Mouse (Mus musculus) lung, adult 2 months (tissue): ENCODE measurements around the gene Cpne8.

ENCODE experiments used
- CTCF ChIP-seq: fragments of 200-500 bp; IDR thresholded peaks from 2 replicates; pipeline ENCODE4 v1.5.1; 2011; ENCODE audit warnings: mild to moderate bottlenecking, low read length, control low read depth; ENCODE audit not compliant: insufficient read depth
- POLR2A ChIP-seq: fragments of 200-500 bp; IDR thresholded peaks from 2 replicates; pipeline ENCODE4 v1.6.1; 2011; ENCODE audit warnings: low read depth, mild to moderate bottlenecking, control low read depth, low read length, borderline replicate concordance; ENCODE audit errors: extremely low read depth

GRCm38 (mm10) chr15:90704314-90704713, 25.1 kb upstream of the Cpne8 start:
- TF ChIP-seq POLR2A (no peak), CTCF (no peak)
